Mouse (Mus musculus): ENCODE data around the gene Sox13. TPM values are rescaled to one million over a fixed set of nuclear protein-coding genes. Genes with fewer than 3 reads are reported as not detected.
"Not testable (repeated sequence)": the region's sequence is repeated elsewhere in the genome, so short reads cannot be mapped to it uniquely, and the experiment has no call there.

The Sox13 gene
- polyA plus RNA-seq, 1 experiment = 1.6 TPM

DNA sequence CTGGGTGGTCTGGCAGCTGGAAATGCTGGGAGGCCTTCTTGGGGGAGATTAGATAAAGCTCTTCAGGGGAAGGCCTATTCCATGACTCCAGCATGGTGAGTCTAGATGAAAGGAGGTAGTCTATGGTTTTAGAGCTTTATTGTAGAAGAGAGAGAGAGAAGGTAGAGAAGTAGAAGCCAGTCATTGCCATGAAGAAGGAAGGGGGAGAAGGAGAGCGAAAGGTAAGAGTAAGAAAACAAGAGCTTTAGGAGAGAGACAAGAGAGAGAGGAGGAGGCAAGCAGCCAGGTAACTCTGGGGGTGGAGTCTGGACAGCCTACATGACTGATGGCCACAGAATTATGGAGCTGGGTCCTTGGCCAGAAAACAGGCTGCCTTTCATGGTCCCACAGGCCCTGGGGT lies 74.0 kb downstream of the Sox13 start, which contains the start of gene Ren1:
Gene Ren1, plus strand, starts transcription at position 301 of the 400 bp plus-strand sequence.
- H3K4me1 ChIP-seq (ENCODE audit: control insufficient read depth, insufficient read depth, low read length) = no peaks in the 10 kb centered on the region
- H3K27ac ChIP-seq (ENCODE audit: insufficient read depth, low read length) = no peak within 1 kb of the TSS
- no peak within 1 kb of the TSS for H3K4me3 ChIP-seq (ENCODE audit: insufficient read depth, low read length)
- no peak for TF ChIP-seq POLR2A (IDR thresholded peaks at IDR 0.05; ENCODE audit: low read depth, low read length)
- no peak for TF ChIP-seq CTCF (IDR thresholded peaks at IDR 0.05; ENCODE audit: borderline replicate concordance, insufficient read depth, low read length)

DNA sequence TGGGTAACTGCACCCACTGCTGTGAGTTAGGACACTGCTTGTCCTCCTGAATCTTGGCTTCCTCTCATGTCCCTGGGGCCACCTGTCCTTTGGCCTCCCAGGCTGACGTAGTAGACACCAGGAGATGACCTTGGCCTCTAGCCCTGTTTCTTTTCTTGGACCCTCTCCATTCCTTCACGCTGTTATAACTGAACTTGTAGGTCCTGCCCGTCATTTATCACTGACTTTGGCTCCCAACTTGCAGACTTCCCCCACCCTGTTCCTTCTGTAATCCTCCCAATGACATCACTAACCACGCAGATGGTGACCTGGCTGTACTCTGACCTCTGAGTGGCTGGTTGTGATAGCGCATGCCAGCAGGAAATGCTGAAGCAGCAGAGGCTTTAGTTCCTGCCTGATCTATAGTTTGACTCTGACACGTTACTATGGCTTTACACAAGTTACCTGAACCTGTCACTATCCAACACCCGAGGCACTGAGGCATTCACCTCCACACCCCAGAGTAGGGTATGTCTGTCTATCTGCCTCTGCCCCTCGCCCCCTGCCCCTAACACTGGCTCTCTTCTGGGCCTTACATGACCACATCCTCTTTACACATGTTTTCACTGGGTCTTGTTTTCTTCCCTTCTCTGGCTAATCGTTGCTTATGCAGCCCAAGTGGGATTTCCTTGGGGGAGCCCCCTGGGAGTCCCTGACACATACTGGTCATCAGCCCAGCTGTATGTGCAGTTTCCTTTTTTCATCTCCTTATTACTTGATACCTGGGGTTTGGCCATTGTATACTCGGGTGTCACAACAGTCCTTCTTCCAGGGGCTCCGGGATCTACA lies 76.3 kb downstream of the Sox13 start:
- Histone ChIP-seq H3K4me1 (ENCODE audit: control insufficient read depth, insufficient read depth, low read length) (no peaks in the 10 kb centered on the region), H3K27ac (ENCODE audit: insufficient read depth, low read length) (no peak overlapping the region), H3K4me3 (ENCODE audit: insufficient read depth, low read length) (no peak overlapping the region)
- no peak for TF ChIP-seq CTCF (IDR thresholded peaks at IDR 0.05; ENCODE audit: borderline replicate concordance, insufficient read depth, low read length)
- no peak for TF ChIP-seq POLR2A (IDR thresholded peaks at IDR 0.05; ENCODE audit: low read depth, low read length)

DNA sequence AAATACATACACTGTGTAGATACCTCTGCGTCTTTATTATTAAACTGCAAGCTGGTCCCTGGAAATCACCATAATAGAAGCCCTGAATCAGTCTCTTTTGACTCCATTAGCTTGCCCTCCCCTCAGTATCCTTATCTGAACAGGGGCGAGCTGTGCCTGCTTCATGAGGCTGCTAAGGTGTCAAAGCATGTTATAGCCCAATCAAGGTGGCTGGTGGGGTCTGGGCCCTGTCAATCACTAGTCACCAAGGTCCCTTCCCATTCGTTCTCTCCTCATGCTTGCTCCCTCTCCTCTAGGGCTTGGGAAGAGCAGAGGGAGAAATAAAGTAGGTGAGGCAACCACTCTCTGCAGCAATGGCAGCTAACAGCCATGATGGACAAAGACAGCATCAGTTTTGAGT lies 77.0 kb downstream of the Sox13 start:
- TF ChIP-seq CTCF (IDR thresholded peaks at IDR 0.05; ENCODE audit: borderline replicate concordance, insufficient read depth, low read length) = no peak
- no peak for TF ChIP-seq POLR2A (IDR thresholded peaks at IDR 0.05; ENCODE audit: low read depth, low read length)
- Histone ChIP-seq H3K4me3 (ENCODE audit: insufficient read depth, low read length) (no peak overlapping the region), H3K27ac (ENCODE audit: insufficient read depth, low read length) (no peak overlapping the region), H3K4me1 (ENCODE audit: control insufficient read depth, insufficient read depth, low read length) (no peaks in the 10 kb centered on the region)

GRCm38 (mm10) chr1:133346531-133346930 lies 77.6 kb downstream of the Sox13 start:
- H3K4me3 ChIP-seq (ENCODE audit: insufficient read depth, low read length) = no peak overlapping the region
- no peaks in the 10 kb centered on the region for H3K4me1 ChIP-seq (ENCODE audit: control insufficient read depth, insufficient read depth, low read length)
- TF ChIP-seq POLR2A (IDR thresholded peaks at IDR 0.05; ENCODE audit: low read depth, low read length) = no peak
- TF ChIP-seq CTCF (IDR thresholded peaks at IDR 0.05; ENCODE audit: borderline replicate concordance, insufficient read depth, low read length) = no peak
- no peak overlapping the region for H3K27ac ChIP-seq (ENCODE audit: insufficient read depth, low read length)

DNA sequence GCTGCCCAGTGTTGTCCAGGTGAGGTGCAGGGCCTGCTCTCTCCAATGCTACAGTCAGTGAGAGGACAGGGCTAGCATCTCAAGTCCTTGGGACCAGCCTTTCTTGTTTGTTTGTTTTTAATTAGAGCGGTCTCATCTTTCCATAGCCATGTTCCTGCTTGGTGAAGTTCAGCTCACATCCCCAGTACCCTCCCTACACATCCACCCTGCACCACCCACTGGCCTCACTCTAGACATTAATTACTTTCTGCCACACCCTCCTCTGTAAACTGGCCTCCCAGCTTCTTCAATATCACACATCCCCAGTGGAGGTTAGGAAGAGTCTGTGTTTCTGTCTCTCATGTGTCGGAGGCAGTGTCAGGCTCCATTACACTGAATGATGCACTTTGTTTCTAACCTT lies 79.8 kb downstream of the Sox13 start:
- no peak overlapping the region for H3K27ac ChIP-seq (ENCODE audit: insufficient read depth, low read length)
- no peaks in the 10 kb centered on the region for H3K4me1 ChIP-seq (ENCODE audit: control insufficient read depth, insufficient read depth, low read length)
- H3K4me3 ChIP-seq (ENCODE audit: insufficient read depth, low read length) = no peak overlapping the region
- TF ChIP-seq CTCF (IDR thresholded peaks at IDR 0.05; ENCODE audit: borderline replicate concordance, insufficient read depth, low read length) (no peak), POLR2A (IDR thresholded peaks at IDR 0.05; ENCODE audit: low read depth, low read length) (no peak)

DNA sequence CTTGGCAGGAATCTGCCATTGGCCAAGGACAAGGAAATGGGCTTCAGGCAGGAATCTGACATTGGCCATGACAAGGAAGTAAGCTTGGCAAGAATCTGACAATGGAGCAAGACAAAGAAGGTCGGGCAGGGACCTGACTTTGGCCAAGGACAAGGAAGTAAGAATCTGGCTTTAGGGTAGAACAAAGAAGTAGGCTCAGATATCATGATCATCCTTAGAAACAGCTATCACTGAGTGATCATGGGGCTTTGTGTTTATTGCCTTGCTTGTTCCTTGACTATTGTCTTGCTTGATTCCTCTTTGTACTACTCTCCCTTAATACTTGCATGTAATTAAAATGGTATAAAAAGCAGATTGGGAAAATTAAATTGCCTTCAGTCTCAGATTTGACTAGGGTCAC lies 83.8 kb downstream of the Sox13 start:
- not testable (repeated sequence) for H3K4me3 ChIP-seq (ENCODE audit: insufficient read depth, low read length); H3K4me1 ChIP-seq (ENCODE audit: control insufficient read depth, insufficient read depth, low read length); H3K27ac ChIP-seq (ENCODE audit: insufficient read depth, low read length)

DNA sequence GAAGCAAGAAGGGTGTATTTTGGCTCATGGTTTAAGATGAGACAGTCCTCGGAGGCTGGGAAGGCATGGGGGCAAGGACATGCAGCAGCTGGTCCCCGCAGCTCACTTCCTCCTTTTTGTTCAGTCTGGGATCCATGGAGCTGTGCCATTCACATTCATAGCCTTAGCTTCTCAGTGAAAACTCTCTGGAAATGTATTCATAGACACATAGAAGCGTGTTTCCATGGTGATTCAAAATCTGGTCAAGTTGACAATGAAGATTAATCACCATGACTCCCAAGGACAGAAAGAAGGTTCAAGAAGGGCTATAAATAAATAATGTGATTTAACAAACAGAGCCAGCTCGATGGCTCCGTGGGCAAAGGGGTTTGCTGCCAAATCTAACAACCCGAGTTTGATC lies 90.2 kb downstream of the Sox13 start:
- Histone ChIP-seq H3K4me1 (ENCODE audit: control insufficient read depth, insufficient read depth, low read length) (no peaks in the 10 kb centered on the region), H3K27ac (ENCODE audit: insufficient read depth, low read length) (no peak overlapping the region), H3K4me3 (ENCODE audit: insufficient read depth, low read length) (no peak overlapping the region)
- TF ChIP-seq CTCF (IDR thresholded peaks at IDR 0.05; ENCODE audit: borderline replicate concordance, insufficient read depth, low read length) (no peak), POLR2A (IDR thresholded peaks at IDR 0.05; ENCODE audit: low read depth, low read length) (no peak)

- TF ChIP-seq CTCF (IDR thresholded peaks at IDR 0.05; ENCODE audit: borderline replicate concordance, insufficient read depth, low read length) (no peak), POLR2A (IDR thresholded peaks at IDR 0.05; ENCODE audit: low read depth, low read length) (no peak)
- no peak overlapping the region for H3K27ac ChIP-seq (ENCODE audit: insufficient read depth, low read length)
- H3K4me1 ChIP-seq (ENCODE audit: control insufficient read depth, insufficient read depth, low read length) = no peaks in the 10 kb centered on the region
- no peak overlapping the region for H3K4me3 ChIP-seq (ENCODE audit: insufficient read depth, low read length)
Measured at GRCm38 (mm10) chr1:133332656-133333430, 91.3 kb downstream of the Sox13 start.

Other genes starting within 250 kb of the Sox13 start
- gene Golt1a, start 114.6 kb downstream of the Sox13 start, polyA plus RNA-seq (2011; ENCODE audit: insufficient read length, low read depth, missing spikeins) = not detected in 2 replicates
- gene Kiss1, start 102.5 kb downstream of the Sox13 start, polyA plus RNA-seq (2011; ENCODE audit: insufficient read length, low read depth, missing spikeins) = not detected in 2 replicates
- not detected in 2 replicates for gene Ren1, start 73.9 kb downstream of the Sox13 start, polyA plus RNA-seq (2011; ENCODE audit: insufficient read length, low read depth, missing spikeins)
- 0.25 TPM in 1 of 2 replicates, not detected in the other for gene Etnk2, start 60.8 kb downstream of the Sox13 start, polyA plus RNA-seq (2011; ENCODE audit: insufficient read length, low read depth, missing spikeins)
- 236 and 249 TPM in 2 replicates for gene Snrpe, start 185.9 kb upstream of the Sox13 start, polyA plus RNA-seq (2011; ENCODE audit: insufficient read length, low read depth, missing spikeins)
- 44.0 and 51.3 TPM in 2 replicates for gene Zbed6, start 236.5 kb upstream of the Sox13 start, polyA plus RNA-seq (2011; ENCODE audit: insufficient read length, low read depth, missing spikeins)
- 44.7 and 45.7 TPM in 2 replicates for gene Gm38394, start 236.9 kb upstream of the Sox13 start, polyA plus RNA-seq (2011; ENCODE audit: insufficient read length, low read depth, missing spikeins)

Measured in embryonic fibroblast, embryonic 13.5 days (primary cell).